Mouse (Mus musculus) thymus, postnatal 0 days (tissue): Measurements from ENCODE around the gene Dicer1. TPM values are rescaled to one million over a fixed set of nuclear protein-coding genes. Genes with fewer than 3 reads are reported as not detected.
"Not testable (repeated sequence)": the region's sequence is repeated elsewhere in the genome, so short reads cannot be mapped to it uniquely, and the experiment has no call there.

Experiments
- DNase-seq: peaks from one replicate; pipeline ENCODE4 v3.0.0-alpha.2; 2015; ENCODE audit warnings: low spot score
- polyA plus RNA-seq: library from polyadenylated mRNA; unstranded; fragments of >200 nt; fragmentation: Nextera tagmentation; extraction: Ambion mirVana; gene quantifications from 2 replicates; pipeline ENCODE4 v1.2.1, GENCODE M21; 2015

Dicer1 gene
- polyA plus RNA-seq, 1 experiment from 2014 or later = 37.1 TPM

DNA sequence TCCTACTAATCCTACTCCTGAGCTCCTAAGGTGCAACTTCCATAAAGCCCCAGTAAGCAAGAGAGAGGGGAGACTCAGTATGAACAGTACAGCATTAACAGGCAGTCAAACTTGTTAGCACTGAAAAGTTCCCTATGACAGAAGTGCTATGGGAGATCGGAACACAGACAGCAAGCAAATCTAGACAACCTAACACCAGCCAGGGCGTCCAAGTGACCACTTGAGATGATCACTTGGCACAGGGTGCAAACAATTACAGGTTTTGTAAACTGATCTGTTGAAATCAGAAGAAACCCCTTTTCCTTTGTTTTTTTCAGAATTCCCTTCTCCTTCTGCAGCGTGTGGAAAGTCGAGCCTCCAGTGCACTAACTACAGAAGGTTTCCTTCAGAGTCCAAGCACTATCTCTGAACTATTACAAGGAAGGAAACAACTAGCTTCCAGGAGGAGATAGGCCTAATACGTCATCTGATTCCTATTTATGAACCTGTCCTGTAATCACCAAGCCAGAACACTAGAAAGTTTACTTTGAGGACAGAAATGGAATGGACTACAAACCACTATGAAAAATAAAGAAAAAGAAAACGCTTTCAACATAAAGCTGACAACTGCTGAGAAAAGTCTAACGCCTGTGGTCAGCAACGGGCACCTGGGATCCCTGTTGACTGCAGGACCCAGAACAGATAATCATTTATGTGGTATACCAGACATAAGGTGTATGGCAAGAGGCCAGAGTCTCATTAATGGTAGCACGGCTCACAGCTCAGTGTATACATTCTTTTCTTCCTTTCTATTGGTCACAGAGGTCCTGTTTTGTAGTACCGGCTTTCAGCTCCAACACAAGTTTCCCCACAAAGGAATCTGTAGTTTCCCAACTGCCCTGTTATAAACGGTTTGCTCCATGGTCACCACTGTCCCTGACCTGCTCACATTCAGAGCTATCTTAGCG lies 10.6 kb downstream of the Dicer1 start:
- DNase-seq = no peak

DNA sequence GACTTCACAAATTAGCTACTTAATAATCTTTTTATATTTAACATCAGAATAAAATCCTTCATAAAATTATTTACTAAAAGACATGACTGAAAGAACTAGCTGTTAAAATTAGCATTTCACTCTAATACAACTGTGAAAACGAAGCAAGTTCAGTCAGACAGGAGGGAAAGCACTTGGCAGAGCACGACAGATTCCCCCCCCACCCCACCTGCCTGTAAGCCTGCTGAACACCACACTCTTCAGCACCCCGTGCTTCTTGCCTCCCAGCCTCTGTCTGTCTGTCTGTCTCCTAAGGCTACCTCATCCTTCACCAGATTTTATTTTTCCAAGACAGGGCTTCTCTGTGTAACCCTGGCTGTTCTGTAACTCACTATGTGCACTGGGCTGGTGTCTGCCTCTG lies 12.8 kb downstream of the Dicer1 start:
- no peak for DNase-seq

DNA sequence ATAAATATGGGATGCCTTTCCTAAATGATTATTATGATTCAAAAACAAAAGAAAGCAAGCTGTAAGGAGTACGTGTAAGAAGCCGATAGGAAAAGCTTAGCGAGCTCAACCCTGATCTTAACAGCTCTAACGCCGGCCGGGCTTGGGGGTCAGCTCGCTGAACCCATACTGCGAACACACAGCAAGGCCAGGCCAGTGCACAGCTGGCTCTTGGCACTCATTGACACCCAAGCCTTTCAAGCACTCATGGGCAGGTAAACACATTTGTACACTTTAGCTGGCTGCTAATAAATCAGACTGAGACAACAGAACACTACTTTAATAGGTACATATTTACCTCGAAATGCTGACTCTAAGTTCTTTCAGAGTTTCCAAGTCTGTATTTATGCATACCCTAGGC lies 13.3 kb downstream of the Dicer1 start:
- no peak for DNase-seq

DNA sequence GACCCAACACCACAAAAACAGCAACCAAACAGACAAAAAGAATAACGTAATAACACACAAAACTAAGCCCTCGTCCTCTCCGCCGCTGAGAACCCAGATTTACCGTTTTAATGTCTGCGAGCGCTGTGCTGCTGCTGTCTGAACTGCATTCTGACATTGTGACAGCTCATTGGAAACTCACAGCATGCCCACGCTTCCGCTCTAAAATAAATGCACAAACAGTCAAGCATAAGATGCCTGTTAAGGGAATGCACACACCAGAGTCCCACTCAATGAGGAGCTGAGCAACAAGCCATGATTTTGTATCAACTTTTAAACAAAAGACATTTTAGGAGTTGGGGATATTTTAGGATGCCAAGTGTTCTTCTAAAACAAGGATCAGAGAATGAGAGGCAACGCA lies 14.1 kb downstream of the Dicer1 start:
- no peak for DNase-seq

DNA sequence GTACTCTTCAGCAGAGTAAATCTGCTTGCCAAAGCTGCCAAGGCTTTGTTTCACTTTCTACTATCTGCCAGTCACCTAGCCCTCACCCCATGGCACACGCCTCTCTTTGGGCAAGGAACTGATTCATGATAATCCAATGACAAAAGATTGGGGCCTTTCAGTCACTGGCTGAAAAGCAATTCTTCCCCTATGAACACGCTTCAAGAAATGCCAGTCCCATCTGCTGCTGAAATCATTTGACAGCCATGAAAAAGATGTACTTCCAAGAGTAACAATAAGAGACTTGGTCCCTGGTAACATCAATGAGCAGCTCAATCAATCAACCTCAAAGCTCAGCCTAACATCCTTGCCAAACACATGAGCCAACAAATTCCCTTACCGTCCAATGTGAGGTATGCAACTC lies 15.8 kb downstream of the Dicer1 start:
- no peak for DNase-seq

DNA sequence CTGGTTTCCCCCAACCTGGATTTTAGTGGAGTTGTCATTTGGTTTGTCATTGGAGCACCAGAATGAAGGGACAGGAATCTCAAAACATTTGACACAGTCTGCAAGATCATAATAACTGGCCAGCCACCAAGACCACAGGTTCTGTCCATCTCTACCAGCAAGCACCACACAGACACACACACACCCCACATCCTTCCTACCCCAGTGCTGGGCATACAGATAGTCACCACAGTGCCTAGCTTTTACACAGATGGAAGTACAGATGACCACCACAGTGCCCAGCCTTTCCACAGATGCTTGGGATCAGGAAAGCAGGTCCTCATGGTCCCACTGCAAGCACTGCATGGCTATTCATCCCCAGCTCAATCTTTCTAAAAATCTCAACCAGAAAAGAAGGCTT lies 18.6 kb downstream of the Dicer1 start:
- no peak for DNase-seq

DNA sequence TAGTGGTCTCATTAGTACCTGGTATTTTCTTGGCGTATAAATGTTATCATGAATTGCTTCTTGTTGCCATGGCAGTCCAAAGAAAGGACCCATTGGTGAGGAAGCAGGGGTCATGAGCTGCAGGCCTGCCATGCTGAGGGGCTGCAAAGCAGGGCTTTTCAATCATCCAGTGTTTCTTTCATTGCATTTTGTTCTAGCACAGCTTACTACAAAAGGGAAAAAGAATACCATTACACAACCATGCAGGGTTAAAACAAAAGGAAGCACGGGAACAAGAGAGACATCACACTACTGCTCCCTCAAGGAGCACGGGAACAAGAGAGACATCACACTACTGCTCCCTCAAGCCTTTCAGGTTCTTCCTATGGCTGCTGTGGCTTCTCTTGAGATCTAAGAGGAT lies 20.0 kb downstream of the Dicer1 start:
- no peak for DNase-seq

DNA sequence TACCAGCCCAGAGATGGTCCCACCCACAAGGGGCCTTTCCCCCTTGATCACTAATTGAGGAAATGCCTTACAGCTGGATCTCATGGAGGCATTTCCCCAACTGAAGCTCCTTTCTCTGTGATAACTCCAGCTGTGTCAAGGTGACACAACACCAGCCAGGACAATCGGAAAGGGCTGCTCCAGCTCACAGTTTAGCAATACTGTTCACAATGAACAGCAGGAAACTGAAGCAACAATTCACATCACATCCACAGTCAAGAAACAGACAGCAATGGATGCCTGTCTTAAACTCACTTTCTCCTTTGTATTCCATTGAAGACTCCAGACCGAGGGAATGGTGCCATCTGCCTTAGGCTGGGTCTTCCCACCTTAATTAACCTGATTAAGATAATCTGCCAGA lies 25.3 kb downstream of the Dicer1 start:
- DNase-seq = not testable (repeated sequence)

DNA sequence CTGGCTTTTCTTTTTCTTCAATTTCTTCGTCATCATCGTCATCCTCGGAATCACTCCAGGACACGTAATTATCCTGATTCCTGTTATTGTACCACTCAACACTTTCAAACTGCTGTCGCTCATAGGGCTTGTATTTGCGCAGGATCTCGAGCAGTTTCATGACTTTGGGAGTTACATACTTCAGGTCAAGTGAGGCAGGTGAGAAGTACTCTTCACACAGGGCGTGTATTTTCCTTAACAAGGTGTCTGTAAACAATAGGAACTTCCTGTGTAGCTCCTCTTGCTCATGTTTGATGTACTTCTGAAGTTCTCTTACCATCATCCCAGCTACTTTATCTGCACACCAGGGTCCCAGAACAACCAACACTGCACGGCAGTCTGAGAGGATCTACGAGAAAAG lies 29.7 kb downstream of the Dicer1 start:
- DNase-seq = no peak

DNA sequence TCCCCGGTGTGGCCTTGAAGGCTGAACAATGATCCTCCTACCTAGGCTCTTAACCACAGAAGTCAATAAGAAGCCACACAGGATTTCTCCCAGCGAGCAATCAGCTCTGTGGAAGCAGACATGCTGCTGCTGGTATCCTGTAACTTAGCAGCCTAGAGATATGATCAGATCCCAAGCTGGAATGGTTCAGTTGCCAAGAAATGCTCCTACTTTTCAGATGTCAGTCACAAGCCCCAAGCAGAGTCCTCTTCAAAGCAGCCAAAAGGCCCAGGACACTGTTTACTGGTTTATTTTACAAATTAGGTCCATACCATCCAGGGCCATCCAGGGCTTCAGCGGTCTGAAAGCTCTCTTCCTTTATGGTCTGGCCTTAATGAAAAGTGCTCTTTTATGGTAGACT lies 30.7 kb downstream of the Dicer1 start:
- no peak for DNase-seq

DNA sequence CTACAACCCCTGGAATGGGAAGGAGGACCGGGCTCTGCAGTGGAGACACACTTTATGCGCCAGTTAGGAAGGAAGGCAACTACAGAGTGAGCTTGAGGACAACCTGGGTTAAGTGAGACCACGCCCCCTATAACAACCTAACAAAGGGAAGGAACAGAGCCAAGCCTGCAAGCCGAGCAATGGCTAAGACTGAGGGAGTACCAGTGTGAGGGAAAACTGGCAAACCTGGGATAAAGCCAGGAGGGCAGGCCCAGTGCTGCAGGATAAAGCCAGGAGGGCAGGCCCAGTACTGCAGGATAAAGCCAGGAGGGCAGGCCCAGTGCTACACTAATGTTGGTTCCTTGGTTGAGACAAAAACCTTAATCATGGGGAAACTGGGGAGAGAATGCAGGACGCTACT lies 32.8 kb downstream of the Dicer1 start:
- DNase-seq = no peak

DNA sequence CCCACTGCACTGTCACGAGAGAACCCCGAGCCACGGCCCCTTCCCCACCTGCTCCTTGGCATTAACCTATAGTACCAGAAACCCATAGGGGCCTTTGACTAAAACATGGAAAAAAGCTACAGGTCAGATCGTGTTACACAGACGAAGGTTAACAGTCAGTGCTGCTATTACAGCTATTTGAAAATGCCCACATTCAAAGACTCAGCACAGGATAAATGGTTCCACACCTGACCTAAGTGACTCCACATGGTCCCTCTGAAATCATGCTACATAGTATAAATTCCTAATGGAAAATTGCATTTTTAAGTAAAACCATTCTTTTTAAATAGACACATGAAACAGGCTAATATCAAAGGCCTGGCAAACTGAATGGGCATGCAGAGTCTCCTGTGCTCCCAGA lies 35.3 kb downstream of the Dicer1 start:
- no peak for DNase-seq

DNA sequence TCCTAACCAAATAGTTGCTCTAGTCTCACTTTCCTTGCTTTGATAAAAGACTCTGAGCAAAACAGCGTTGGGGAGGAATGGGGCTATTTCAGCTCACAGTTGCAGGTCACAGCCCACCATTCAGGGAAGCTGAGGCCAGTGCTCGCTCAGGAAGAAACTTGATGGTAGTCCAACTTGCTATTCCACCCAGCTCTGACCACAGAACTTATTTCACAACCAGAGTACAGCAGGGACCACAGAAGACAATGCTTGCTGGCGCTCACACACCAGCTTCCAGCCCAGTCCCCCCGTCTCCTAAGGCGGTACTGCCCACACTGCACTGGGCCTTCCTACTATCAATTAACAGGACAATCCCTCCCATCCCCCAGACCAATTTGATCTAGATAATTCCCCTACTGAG lies 36.3 kb downstream of the Dicer1 start:
- no peak for DNase-seq

DNA sequence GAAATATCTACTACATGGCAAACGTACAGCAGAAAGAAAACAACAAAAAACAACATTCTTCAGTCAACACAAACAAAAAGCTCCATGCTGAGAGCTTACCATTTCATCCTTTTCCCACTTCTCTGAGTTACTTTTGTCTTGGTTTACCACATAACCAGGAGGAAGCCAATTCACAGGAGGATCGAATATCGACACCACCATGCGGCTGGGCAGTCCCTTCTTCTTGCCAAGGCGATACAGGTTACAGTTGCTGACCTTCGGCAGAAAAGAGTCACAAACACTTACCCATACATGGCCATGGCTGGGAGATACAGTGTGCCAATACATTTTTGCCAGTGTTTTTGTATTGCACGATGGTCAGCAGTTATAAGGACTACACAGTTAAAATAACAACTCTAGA lies 51.5 kb downstream of the Dicer1 start:
- DNase-seq = no peak

DNA sequence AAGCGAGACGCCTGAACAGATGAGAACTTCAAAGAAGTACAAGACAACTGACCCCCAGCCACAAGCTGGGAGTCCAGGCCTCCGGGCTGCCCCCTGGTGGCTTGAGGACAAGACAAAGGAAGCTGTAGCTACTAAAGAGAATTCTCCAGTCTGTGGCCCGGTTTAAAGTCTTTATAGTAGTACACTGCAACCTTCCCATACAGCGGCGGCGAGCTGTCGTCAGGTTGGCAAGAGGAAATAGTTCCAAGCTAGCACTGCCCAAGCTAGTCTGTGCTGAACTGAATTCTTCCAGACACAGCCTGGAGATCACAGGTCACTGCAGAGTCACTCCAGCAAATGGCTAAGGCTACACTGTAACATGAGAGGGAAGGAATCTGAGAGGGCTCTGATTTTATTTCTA lies 52.0 kb downstream of the Dicer1 start:
- no peak for DNase-seq

DNA sequence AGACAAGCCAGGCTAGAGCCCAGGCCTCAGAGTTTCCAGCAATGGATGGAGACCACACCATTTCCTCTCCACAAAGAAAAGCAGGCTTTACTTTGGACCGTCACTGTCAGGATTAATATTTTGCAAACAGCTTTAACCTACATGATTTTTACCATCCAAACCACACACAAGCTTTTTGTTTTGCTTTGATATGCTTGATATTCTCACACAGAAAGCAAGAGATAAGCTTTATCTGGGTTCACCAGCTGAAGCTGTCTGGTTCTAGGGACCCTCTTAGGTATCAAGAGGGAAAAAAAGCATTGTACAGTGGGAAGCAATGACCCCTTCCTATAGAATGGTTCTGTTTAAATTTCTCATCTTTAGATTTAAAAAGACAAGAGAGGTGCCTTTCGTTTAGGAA lies 56.2 kb downstream of the Dicer1 start:
- no peak for DNase-seq

DNA sequence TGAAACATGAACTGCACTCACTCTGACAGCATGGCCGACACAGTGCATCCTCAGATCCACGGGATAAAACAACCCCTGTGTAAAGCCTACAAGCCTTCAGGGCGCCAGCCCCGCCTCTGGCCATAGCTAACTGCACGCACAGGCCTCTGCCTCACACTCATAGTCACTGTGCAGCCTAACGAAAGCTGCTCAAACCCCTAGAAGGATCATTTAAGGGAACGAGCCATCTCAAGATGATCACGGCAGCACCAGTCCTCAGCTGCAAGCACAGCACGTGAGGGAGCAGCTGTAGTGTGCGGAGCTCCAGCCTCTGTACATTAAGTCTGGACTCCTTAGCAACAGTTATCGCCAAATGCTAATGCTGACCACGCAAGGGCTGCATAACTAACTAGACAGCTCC lies 58.9 kb downstream of the Dicer1 start:
- DNase-seq = no peak

DNA sequence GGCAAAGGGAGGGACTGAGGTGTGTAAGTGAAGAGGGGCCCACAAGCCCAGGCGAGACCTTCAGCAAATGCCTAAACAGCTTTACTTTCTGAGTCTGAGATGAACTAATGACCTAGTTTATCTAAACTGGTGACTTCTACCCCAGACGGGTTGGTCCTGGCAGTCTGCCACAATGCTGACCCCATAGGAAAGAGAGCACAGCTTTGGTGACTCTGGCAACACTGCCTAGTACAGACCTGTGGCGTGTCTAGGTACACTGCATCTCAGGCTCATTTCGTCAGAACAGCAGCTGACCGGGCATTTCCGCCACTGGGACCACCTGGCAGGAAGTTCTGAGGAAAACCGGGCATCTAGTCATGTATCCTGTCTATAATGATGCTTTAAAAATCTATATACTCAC lies 61.3 kb downstream of the Dicer1 start:
- DNase-seq = no peak

DNA sequence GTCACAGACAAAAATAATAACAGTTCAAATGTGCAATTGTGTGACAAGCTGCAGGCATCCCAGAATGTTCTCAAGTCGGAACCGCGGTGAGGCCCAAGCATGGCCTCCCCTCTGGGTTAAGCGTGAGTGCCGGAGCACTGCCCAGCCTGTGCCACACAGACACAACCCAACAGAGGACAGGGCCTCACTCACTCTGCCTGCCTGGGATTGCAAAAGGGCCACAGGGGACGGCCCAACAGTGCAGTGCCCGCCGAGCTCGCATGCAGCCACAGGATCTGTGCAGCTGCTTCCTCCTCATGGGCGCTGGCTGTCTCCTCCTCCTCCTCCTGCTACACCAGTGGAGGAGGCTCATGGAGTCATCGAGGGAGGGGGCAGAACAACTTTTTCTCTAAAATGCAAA lies 62.9 kb downstream of the Dicer1 start:
- DNase-seq = no peak

DNA sequence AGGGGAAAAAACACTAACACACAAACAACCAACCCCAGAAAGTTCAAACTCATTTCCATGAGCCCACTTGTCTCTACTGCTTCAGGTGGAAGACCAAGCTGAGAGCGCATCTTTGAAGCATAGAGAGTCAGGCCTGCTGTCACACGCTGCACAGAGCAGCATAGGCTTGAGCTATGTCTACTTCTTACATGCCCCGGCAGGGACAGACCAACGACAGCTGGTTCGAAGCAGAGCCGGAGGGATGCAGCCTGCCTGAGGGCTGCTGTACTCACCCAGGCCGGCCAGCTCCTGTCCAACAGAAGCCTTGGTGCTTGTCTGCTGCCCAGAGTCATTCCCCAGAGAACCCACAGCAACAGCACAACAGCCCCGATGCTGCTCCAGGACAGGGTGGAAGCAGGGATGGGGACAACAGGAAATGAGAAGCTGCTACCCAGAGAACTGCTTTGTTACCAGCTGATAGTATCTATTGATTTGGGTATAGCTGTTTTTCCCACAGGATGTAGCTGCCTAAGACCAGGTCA lies 67.3 kb downstream of the Dicer1 start:
- no peak for DNase-seq

DNA sequence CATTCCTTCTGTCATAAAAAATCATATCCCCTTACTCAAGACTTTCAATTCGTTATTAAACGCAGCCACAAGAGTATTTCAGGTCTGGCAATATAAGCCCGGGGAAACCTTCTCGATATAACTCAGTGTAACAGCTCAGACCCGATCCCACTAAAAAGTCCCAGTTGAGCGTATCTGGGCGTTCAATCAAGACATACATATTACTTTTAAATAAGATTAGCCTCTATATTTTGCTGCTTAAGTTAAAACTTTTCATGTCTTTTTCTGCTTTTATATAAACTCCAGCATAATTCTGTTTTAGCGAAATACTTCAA lies 72.0 kb downstream of the Dicer1 start:
- DNase-seq = no peak

DNA sequence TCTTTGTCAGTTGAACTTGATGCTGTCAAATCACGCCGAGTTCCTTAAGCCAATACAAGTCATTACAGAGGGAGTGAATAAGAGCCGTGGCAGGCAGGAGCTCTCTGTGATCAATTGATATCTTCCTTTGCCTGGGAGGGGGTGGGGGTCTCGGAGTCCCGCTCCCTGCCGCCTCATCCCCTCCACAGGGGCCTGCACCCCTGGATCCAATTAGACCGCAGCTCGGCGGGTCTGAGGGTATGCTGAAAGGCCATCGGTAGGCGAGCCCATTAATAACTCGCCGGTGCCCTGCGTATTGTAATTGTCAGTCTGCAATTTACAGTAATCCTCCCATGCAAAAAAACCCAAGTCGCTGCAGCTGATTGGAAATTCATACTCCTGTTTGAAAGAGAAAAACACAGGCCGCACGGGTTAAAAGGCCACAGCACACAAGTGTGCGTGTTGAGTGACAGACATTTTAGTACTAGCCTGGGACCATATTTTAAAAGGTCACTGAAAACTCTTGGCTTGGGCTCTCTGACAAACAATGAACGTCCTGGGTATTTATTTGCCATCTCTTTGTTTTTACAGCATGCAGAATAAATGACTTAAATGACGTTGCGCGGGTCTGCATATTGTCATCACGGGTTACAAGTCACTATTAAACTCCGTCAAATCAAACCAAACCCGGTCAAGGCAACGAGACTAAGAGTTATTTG lies 72.5 kb downstream of the Dicer1 start:
- no peak for DNase-seq

DNA sequence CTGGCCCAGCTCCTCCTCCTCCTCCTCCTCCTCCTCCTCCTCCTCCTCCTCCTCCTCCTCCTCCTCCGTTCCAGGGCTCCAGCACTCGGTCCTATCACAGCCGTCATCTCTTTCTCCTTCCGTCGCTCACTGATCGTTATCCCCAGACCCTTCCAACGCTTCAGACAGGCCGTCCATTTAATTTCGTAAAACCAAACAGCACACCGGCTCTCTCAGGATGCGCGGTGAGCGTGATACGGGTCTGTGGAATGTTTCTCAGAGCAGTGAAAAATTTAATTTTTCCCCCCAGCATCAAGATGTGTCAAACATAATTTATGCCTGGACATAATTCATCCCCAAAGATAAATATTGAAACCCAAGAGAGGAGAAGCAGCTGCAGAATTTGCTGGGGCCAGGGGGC lies 73.3 kb downstream of the Dicer1 start:
- no peak for DNase-seq
